Mouse (Mus musculus): ENCODE data around the gene Tesc.

DNA sequence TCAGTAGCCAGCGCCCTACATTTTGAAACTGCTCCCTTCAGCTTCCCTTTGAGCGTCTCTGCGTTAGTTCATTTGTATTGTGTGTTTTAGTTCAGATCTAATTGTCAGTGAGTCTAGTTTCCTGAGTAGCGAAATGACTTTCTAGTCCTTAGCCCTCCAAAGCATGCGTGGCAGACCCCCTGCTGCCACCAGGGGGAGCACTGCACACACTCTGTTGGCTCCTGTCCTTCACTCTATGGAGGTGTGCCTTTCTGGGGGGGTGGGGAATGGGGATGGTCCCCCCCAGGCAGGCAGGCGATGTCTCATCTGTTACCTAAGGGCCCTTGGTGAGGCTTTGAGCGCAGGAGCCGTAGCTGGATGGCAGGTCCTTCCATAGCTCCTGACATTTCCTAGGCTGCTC, 22.9 kb upstream of the Tesc start:
- peak; percentile 96 for TF ChIP-seq CTCF (IDR thresholded peaks at IDR 0.05; ENCODE audit: low read depth, low read length)
- TF ChIP-seq POLR2A (IDR thresholded peaks at IDR 0.05; ENCODE audit: borderline replicate concordance, low read depth, low read length): no peak
